Mouse (Mus musculus) urinary bladder, postnatal 4 days (tissue): ENCODE results near the gene Sp140.
"Not testable (repeated sequence)": the region's sequence is repeated elsewhere in the genome, so short reads cannot be mapped to it uniquely, and the experiment has no call there.

Experiments used
- DNase-seq, 2 experiments: peaks; one replicate each; pipeline ENCODE4 v3.0.0; 2021 to 2022; ENCODE audit warnings: low spot score in 2 of 2

Sp140 gene

DNA sequence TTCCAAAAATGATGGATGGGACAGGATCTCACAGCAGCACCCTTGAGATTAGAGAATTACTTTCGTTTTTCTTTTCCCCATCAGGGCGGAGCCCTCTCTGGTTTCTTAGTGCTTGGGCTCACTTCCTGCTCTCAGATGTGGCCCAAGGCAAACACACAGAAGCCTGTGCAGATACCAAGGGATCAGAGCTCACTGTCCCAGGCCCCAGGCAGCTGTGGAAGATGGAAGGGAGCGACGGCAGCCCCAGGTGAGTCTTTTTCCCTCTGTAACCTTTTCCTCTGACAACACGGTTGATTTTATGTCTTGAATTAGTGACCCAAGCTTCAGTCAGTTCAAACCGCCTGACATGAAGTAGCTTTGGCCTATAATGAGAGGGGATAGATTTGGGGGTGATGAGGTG lies 49.7 kb downstream of the Sp140 start, which contains the start of gene Sp100:
Sp100 (plus strand) TSS at position 108 of the 400 bp plus-strand sequence.
- DNase-seq, result not testable (repeated sequence)

DNA sequence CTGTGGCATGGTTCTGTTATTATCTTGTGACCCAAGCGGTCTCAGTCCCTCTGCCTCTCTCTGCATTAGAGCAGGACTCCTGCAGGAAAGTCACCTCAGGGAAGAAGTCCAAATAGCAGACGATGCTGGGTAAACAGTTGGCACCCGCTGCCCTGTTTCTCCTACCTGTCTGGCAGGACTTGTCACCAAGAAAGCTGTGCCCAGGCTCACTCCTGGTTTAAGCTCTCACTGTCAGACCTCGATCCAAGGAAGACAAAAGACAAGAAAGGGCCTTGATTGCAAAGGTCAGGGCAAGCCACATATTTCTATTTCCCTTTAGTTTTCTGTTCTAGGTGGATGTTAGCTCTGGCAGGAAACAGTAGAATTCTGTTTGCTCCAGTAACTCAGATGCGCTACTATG lies 50.3 kb downstream of the Sp140 start:
- not testable (repeated sequence) for DNase-seq

DNA sequence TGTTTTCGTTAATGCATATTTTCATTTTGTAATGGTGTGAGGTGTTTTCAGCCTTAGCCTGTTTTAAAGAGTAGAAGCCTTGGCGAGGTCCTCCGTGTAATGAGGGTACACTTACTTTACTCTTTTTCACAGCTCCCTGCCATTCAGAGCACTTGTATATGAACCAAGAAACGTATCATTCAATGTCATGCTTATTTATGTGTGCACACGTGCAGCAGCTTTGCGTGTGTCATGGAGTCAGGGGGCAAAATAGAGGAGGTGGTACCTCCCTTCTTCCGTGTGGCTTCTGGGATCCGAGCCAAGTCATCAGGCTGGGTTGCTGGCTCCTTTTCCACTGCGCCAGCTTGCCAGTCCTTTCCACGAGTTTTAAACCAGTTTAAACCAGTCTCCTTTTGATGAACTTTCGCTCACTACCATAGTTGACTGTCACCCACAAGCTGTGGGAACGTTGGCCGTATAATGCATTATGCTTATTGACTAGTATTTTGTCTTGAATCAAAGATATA lies 51.6 kb downstream of the Sp140 start:
- peak in 1 of 2 experiments; percentile 67 for DNase-seq

DNA sequence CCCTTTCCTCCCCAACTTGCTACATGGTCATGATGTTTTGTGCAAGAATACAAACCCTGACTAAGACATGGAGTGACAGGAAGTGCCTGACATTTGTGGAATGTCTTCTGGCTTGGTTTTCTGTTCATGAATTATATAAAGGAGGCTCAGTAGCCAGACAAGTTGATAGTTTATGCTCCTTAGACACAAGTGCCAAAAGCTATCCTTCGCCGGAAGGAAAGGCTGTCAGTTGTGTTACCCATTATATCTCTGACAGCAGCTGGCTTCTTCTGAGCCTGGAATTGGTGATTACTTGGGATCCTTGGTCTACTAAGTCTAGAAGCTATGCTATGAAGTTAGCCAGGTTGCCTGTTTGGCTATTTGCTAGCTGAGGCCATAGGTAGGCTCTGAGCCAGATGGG lies 57.0 kb downstream of the Sp140 start:
- DNase-seq, result not testable (repeated sequence)

DNA sequence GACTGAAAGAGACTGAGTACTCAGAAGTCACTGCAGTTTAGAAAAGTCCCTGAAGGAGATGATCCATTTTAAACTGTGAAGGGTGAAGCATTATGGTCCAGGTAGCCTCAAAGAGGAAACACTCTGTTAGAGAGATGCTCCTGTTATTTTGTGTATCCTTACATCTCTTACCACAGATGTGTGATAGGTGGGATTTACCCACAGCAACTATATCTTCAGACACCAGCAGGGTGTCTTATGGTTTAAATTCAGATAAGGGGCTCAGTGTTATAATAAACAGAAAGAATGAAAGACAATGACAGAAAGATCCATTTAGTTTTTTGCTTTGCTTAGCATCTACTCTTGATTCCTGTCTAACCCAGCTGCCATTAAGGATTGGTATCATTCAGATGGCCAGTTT lies 64.1 kb downstream of the Sp140 start:
- DNase-seq, result no peak

DNA sequence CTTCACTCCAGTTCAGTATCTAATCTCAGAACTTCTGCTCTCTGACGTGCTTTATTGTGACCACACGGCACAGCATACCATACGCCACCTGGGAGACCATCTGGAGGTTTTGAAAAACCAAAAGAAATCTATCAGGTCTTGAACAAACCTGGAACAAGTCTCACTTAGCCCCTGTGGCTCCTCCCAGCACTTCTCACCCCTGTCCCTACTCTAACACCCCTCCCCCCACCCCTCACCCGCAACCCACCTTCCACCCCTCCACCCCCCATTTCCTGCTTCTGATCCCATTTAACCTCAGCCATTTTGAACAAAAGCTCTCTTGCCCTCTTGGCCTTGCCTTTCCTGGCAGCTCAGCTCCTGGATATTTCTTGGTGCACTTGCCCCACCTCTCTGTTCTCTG lies 80.0 kb downstream of the Sp140 start:
- no peak for DNase-seq

DNA sequence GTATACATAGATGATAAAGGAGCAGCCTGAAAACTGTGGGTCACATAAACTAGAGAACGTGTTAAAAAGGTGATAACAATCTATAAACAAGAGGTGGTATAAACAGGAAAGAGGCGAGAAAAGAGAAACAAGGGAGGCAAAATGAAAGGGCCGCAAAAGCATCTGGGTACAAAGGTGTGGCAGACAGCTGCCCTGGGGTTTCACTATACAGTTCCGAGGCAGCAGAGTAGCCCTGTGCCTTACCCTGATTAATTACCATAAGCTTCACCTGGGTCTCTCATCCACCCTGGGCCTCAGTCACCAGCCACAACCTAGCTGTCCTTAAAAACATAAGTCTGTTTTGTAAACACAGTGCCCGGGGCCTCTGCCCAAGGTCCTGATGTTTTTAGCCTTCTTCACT lies 86.5 kb downstream of the Sp140 start:
- no peak for DNase-seq

DNA sequence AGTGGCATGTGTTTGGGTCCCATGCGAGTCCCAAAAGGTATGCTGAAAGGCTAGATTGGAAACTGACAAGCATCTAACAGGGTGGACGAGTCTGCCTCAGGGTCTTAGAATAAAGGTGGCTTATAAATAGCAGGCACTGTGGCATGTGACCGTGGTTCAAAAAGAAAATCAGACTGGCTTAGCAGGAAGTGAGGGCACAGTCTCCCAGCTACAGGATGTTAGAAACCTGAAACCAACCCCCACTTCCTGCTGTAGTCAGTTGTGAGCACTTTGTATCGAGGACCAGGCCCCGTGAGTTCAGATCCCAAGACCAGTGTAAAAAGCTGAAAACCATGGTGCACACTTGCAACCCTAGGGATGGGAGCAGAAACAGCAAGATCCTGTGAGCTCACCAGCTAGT lies 87.2 kb downstream of the Sp140 start:
- DNase-seq, result no peak

DNA sequence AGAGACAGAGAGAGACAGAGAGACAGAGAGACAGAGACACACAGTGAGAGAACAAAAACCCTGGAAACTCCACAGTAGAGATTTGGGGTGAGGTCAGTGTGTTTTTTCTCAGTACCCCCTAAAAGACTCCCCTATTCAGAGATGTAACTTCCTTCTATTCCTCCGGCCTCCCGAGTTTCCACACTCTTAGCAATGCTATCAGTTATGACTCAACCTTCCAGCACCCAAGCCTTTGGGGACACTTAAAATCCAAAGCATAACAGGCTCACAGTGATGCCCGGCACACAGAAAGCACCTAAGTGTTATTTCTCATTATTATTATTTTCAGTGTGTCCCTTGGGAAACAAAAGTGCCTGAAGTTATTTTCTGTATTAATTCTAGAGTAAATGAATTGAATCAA lies 90.4 kb downstream of the Sp140 start:
- DNase-seq, result no peak

DNA sequence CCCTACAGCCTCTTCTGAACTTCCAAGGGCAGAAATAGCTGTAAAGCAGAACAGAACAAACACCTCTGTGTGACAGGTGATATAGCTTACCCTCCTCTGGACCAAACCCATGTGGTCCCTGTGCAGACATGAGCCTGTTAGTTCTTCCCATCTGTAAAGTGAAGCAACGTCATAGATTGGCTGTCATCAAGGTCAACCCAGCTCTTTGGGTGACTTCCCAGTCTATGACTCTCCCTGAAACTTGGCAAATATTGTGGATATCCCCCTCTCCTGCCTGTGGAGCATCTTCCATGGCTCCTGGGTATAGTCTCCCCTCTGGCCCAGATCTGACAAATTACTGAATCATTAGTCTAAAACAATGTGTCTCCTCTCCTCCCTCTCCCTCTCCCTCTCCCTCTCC lies 92.1 kb downstream of the Sp140 start:
- no peak for DNase-seq

DNA sequence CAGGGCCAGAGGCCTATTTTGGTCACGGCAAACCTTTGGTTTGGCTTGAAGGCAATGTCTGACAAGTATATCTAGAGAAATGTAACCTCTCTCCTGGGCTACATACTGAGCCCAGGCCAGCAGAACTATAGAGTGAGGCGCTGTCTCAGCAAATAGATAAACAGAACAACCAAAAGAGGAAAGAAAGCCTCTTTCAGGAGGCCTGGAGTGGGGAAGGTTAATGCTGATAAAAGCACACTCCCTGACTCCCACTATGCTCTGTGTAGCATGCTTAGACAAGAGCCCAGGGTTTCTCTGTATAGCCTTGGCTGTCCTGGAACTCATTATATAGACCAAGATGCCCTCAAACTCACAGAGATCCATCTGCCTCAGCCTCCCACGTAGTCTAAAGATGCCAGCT lies 93.1 kb downstream of the Sp140 start:
- no peak for DNase-seq
